Mouse (Mus musculus) B cell, adult 2 months (primary cell): ENCODE data around the gene Hoxc9.

Experiments used
- DNase-seq, 2 experiments: peaks; one replicate each; pipeline ENCODE4 v3.0.0; 2022

Hoxc9 gene

DNA sequence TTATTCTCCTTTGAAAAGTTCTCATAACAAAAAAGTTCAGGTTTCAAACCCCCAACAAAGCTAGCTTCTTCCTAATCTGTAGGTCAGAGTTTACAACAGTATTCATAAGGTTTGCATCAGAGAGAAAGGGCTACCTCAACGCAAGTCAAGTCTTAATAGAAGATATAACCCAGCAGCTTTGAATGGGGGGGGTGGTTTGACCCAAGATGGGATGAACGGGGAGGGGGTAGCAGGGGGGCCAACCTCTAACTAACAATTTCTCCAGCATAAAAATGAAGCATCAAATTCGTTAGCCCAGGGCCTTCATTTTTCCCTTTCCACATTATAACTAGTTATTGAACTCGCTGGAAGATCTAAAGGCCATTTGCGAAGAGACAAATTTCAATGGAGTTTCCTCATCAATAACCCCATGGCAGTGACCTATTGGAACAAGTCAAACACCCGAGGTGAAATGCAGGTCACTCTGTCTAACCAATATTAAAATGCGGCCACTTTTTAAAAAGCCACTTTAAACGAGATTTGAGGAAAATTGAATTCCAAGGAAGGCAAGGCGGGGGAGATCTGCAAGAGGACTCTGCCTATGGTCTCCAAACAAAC is 52.8 kb downstream of the Hoxc9 start:
- no peak for DNase-seq

DNA sequence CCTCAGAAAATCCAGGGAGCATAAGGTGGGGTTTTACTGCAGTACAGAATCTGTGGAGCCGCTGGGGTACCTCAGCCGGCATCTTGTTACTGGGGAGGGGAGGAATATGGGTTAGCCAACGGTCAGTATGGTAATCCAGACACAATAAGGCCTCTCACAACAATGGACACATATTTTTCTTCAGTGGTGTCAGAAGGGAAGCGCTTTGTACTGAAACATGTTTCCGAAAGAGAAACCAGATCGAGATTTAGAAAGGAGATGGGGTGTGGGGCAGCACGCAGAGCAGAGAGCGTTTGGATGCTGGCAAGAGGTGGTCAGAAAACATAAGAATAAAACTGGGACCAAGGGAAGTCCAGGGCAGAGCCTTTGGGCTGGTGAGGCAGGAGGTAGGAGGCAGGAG is 53.9 kb downstream of the Hoxc9 start:
- no peak for DNase-seq

DNA sequence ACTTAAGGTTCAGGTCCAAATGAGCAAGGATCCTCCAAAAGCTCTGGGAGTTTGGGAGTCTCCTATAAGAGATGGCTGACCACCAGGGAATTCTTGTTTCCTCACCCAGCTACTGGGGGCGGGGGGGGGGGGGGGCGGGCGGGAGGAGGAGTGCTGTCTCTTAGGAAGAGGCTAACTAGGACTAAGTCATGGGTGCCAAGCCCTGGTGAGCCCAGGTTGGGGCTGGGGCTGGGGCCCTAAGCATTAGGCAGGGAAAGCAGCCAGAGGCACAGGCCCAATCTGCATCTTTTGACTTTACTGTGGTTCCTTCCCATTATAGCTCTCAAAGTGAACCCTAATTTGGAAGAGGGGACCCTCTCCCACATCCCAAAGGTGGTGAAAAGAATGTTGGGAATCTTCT is 55.9 kb downstream of the Hoxc9 start:
- no peak for DNase-seq

DNA sequence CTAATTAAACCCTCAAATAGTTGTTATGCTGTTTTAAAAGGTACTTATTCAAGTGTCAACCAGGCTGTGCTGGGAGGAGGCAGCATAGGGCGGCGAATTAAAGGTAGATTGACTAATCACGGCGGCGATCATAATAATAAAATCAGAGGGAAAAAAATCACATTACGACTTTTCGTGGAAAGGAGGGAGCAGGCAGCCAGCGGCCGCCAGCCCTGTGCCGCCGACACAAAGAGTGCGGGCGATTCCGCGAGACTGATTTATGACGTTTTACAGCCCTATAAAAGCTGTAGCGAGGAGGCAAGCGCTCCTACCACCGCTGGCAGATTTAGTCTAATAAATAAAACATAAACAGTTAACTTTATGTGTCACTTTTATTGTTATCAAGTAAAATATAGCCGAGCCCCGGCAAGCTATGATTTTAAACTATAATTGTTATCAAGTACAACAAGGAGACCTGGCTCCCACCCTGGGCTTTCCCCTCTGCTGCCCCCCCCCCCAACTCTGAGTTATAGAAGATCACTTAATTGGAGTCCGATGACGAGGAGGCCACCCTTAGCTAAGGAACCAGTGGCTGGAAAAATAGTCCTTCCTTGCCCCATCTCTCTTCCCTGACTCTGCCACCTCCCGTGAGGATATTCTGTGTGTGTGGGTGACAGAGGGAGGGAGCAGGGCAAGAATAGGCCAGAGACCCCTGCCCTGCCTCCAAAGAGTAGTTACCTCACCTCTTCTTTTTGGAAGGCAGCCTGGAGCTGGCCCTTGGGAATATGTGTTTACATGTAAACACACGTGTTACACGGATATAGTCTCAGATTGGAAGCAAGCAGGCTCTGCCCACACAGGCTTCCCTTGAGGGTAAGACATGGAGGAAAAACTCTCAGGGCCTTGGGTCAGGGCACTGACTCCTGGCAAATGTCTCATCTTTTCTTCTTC is 56.7 kb downstream of the Hoxc9 start:
- DNase-seq = no peak

DNA sequence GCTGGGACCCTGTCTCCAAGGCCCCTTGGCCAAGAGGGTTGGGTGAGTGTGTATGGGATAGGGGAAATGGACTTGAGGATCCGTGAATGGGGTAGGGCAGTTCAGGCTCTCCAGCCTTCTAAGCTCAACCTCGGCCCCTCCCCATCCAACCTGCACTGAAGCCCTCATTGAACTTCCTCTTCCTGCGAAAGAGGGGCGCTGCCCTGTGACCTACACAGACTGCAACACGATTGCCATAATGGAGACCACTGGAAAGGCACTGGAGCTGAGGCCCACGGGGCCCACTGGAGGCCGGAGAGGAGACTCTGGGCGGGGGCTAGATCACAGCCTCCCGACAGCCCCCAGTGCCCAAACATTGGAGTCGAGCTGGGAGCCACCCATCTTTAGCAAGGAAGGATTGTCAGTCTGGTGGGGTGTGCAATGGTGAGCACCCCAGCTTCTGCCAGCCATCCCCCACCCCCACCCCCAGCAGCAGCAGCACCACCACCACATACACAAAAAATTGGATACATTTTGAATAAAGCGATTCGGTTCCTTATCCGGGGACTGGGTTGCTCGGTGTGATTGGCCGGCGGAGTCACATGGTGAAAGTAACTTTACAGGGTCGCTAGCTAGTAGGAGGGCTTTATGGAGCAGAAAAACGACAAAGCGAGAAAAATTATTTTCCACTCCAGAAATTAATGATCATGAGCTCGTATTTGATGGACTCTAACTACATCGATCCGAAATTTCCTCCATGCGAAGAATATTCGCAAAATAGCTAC is 58.0 kb downstream of the Hoxc9 start:
- DNase-seq = peak in 1 of 2 experiments; percentile 21
